Mouse (Mus musculus): ENCODE data around the gene Ints7. TPM values are rescaled to one million over a fixed set of nuclear protein-coding genes. Genes with fewer than 3 reads are reported as not detected.

Ints7 gene
- total RNA-seq, 1 experiment, result 33.1 TPM

DNA sequence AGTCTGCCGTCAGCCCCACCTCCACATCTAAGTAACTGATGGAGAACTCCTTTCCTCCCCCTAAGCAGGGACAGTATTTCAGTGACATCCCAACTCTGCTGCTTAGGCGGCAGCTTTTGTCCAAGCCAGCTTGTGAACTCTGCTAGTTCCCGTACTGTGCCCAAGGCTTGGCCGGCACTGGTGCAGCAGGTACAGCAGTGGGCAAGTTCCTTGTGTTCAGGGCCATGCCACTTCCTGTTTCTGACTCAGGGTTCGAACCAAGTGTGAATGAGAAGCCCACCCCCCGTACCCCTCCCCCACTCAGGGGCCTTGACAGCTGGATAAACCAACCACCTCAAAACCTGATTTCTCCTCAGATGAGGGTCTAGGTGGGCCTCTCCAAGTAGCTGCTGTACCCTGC is 49.1 kb downstream of the Ints7 start:
- no peak for TF ChIP-seq HCFC1 (IDR thresholded peaks at IDR 0.05; ENCODE audit: borderline replicate concordance, insufficient read depth, low read length)
- TF ChIP-seq ZNF384 (IDR thresholded peaks at IDR 0.05; ENCODE audit: low read depth, low read length), result no peak
- TF ChIP-seq MAFK (IDR thresholded peaks at IDR 0.05; ENCODE audit: insufficient read depth, low read depth, low read length), result no peak
- TF ChIP-seq CHD2 (IDR thresholded peaks at IDR 0.05; ENCODE audit: low read depth, low read length), result no peak
- TF ChIP-seq ZC3H11A (IDR thresholded peaks at IDR 0.05; ENCODE audit: borderline replicate concordance, low read depth, low read length), result no peak
- peaks cover 0 to 10% of the 10 kb centered on the region in 2 experiments; a peak in 1 of 4 replicates for H3K4me1 ChIP-seq (ENCODE audit: control insufficient read depth in 2 of 2, insufficient read depth in 2 of 2, low read length in 2 of 2, poor library complexity in 1 of 2)
- DNase-seq (ENCODE audit: low read depth, low spot score), result no peak
- no peak overlapping the region for H3K4me3 ChIP-seq (ENCODE audit: insufficient read depth in 1 of 2, low read depth in 1 of 2, low read length in 2 of 2, poor library complexity in 1 of 2, severe bottlenecking in 1 of 2)
- in situ Hi-C loops (cut with MboI; ENCODE audit: low sequenced_read_pairs in 2 of 2, unreplicated experiment in 2 of 2), result no loop called here
- H3K9me3 ChIP-seq (ENCODE audit: control insufficient read depth, insufficient read depth, low read depth, low read length), result no peaks in the 10 kb centered on the region
- peaks cover 19% of the 10 kb centered on the region for H3K36me3 ChIP-seq (ENCODE audit: control insufficient read depth, insufficient read depth, low read length, poor library complexity, severe bottlenecking)
- H3K27ac ChIP-seq (ENCODE audit: insufficient read depth, low read depth, low read length, poor library complexity, severe bottlenecking), result no peak overlapping the region
- H3K9ac ChIP-seq (ENCODE audit: insufficient read depth, low read depth, low read length, poor library complexity, severe bottlenecking), result no peak overlapping the region

DNA sequence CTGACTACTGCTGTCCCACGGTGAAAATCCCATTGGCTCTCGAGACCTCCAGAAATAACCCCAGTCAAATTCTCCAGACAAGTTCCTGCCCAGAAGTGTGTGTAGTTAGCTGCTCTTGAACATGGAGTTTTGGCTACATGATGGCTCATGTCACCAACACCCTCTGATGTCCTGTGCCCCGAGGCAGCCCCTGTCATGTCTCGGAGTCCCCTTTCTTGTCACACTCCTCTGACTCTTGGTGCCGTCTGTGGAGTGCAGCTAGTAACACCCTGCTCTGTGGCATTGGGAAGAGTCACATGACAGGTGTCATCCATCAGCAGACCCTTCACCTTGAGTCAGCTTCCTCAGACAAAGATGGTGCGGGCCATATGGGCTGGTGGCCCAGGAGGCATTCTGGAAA is 49.6 kb downstream of the Ints7 start:
- no peak overlapping the region for H3K9ac ChIP-seq (ENCODE audit: insufficient read depth, low read depth, low read length, poor library complexity, severe bottlenecking)
- in situ Hi-C loops (cut with MboI; ENCODE audit: low sequenced_read_pairs in 2 of 2, unreplicated experiment in 2 of 2), result no loop called here
- no peaks in the 10 kb centered on the region for H3K9me3 ChIP-seq (ENCODE audit: control insufficient read depth, insufficient read depth, low read depth, low read length)
- no peak overlapping the region for H3K4me3 ChIP-seq (ENCODE audit: insufficient read depth in 1 of 2, low read depth in 1 of 2, low read length in 2 of 2, poor library complexity in 1 of 2, severe bottlenecking in 1 of 2)
- DNase-seq (ENCODE audit: low read depth, low spot score), result no peak
- peaks cover 0 to 10% of the 10 kb centered on the region in 2 experiments; a peak in 1 of 4 replicates for H3K4me1 ChIP-seq (ENCODE audit: control insufficient read depth in 2 of 2, insufficient read depth in 2 of 2, low read length in 2 of 2, poor library complexity in 1 of 2)
- no peak for TF ChIP-seq ZNF384 (IDR thresholded peaks at IDR 0.05; ENCODE audit: low read depth, low read length)
- no peak for TF ChIP-seq ZC3H11A (IDR thresholded peaks at IDR 0.05; ENCODE audit: borderline replicate concordance, low read depth, low read length)
- no peak for TF ChIP-seq MAFK (IDR thresholded peaks at IDR 0.05; ENCODE audit: insufficient read depth, low read depth, low read length)
- TF ChIP-seq HCFC1 (IDR thresholded peaks at IDR 0.05; ENCODE audit: borderline replicate concordance, insufficient read depth, low read length), result no peak
- TF ChIP-seq CHD2 (IDR thresholded peaks at IDR 0.05; ENCODE audit: low read depth, low read length), result no peak
- H3K27ac ChIP-seq (ENCODE audit: insufficient read depth, low read depth, low read length, poor library complexity, severe bottlenecking), result no peak overlapping the region
- H3K36me3 ChIP-seq (ENCODE audit: control insufficient read depth, insufficient read depth, low read length, poor library complexity, severe bottlenecking), result peaks cover 13% of the 10 kb centered on the region

DNA sequence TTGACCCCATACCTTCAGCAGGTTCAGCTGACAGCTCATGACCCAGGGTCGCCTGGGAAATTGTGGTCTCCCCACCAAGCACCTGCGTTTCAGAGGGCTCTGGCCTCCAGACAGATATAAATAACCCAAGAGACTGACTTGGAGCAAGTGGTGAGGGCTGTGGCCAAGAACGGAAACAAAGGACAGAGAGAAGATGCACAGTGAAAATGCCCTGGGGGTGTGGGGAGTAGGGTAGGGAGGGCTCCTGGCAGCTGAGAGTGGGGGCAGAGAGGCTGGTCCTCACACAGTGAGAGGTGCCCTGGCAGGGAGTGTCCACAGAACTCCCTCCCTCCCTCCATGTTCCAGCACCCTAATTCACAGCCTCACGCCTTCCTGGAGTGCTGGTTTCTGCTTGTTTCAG is 50.2 kb downstream of the Ints7 start:
- in situ Hi-C loops (cut with MboI; ENCODE audit: low sequenced_read_pairs in 2 of 2, unreplicated experiment in 2 of 2), result no loop called here
- H3K36me3 ChIP-seq (ENCODE audit: control insufficient read depth, insufficient read depth, low read length, poor library complexity, severe bottlenecking), result peaks cover 9% of the 10 kb centered on the region
- TF ChIP-seq ZC3H11A (IDR thresholded peaks at IDR 0.05; ENCODE audit: borderline replicate concordance, low read depth, low read length) (no peak), CHD2 (IDR thresholded peaks at IDR 0.05; ENCODE audit: low read depth, low read length) (no peak), HCFC1 (IDR thresholded peaks at IDR 0.05; ENCODE audit: borderline replicate concordance, insufficient read depth, low read length) (no peak), MAFK (IDR thresholded peaks at IDR 0.05; ENCODE audit: insufficient read depth, low read depth, low read length) (no peak), ZNF384 (IDR thresholded peaks at IDR 0.05; ENCODE audit: low read depth, low read length) (no peak)
- H3K9ac ChIP-seq (ENCODE audit: insufficient read depth, low read depth, low read length, poor library complexity, severe bottlenecking), result no peak overlapping the region
- no peak overlapping the region for H3K27ac ChIP-seq (ENCODE audit: insufficient read depth, low read depth, low read length, poor library complexity, severe bottlenecking)
- H3K4me3 ChIP-seq (ENCODE audit: insufficient read depth in 1 of 2, low read depth in 1 of 2, low read length in 2 of 2, poor library complexity in 1 of 2, severe bottlenecking in 1 of 2), result no peak overlapping the region
- DNase-seq (ENCODE audit: low read depth, low spot score), result no peak
- peaks cover 0 to 10% of the 10 kb centered on the region in 2 experiments; a peak in 1 of 4 replicates for H3K4me1 ChIP-seq (ENCODE audit: control insufficient read depth in 2 of 2, insufficient read depth in 2 of 2, low read length in 2 of 2, poor library complexity in 1 of 2)
- no peaks in the 10 kb centered on the region for H3K9me3 ChIP-seq (ENCODE audit: control insufficient read depth, insufficient read depth, low read depth, low read length)

- Histone ChIP-seq H3K9me3 (ENCODE audit: control insufficient read depth, insufficient read depth, low read depth, low read length) (no peaks in the 10 kb centered on the region), H3K9ac (ENCODE audit: insufficient read depth, low read depth, low read length, poor library complexity, severe bottlenecking) (no peak overlapping the region), H3K36me3 (ENCODE audit: control insufficient read depth, insufficient read depth, low read length, poor library complexity, severe bottlenecking) (no peaks in the 10 kb centered on the region), H3K4me3 (ENCODE audit: insufficient read depth in 1 of 2, low read depth in 1 of 2, low read length in 2 of 2, poor library complexity in 1 of 2, severe bottlenecking in 1 of 2) (no peak overlapping the region), H3K4me1 (ENCODE audit: control insufficient read depth in 2 of 2, insufficient read depth in 2 of 2, low read length in 2 of 2, poor library complexity in 1 of 2) (peaks cover 0 to 14% of the 10 kb centered on the region in 2 experiments; a peak in 1 of 4 replicates), H3K27ac (ENCODE audit: insufficient read depth, low read depth, low read length, poor library complexity, severe bottlenecking) (no peak overlapping the region)
- in situ Hi-C loops (cut with MboI; ENCODE audit: low sequenced_read_pairs in 2 of 2, unreplicated experiment in 2 of 2), result no loop called here
- DNase-seq (ENCODE audit: low read depth, low spot score), result no peak
- no peak for TF ChIP-seq HCFC1 (IDR thresholded peaks at IDR 0.05; ENCODE audit: borderline replicate concordance, insufficient read depth, low read length)
- TF ChIP-seq CHD2 (IDR thresholded peaks at IDR 0.05; ENCODE audit: low read depth, low read length), result no peak
- TF ChIP-seq ZC3H11A (IDR thresholded peaks at IDR 0.05; ENCODE audit: borderline replicate concordance, low read depth, low read length), result no peak
- TF ChIP-seq MAFK (IDR thresholded peaks at IDR 0.05; ENCODE audit: insufficient read depth, low read depth, low read length), result no peak
- no peak for TF ChIP-seq ZNF384 (IDR thresholded peaks at IDR 0.05; ENCODE audit: low read depth, low read length)
Observed at GRCm38 (mm10) chr1:191628457-191629169, 53.2 kb downstream of the Ints7 start.

Measured in ES-E14 (cell line).